Mouse (Mus musculus) left cerebral cortex, postnatal 4 days (tissue): ENCODE results near the gene 1700010I14Rik. TPM values are rescaled to one million over a fixed set of nuclear protein-coding genes. Genes with fewer than 3 reads are reported as not detected.

Experiments used
- DNase-seq: peaks from one replicate; pipeline ENCODE4 v3.0.0-alpha.2; 2022
- intact Hi-C: fragments of 180-260 bp; cut with DNase I; formaldehyde crosslinking; loops from one replicate; pipeline ENCODE4 v1.15.1; 2025
- total RNA-seq, 2 experiments: library from RNA; stranded (reverse); gene quantifications; 2 replicates each; pipeline ENCODE4 v1.2.3; 2021

The 1700010I14Rik gene
- 1 to 10 TPM; 1.9 to 2.2 TPM for total RNA-seq

GRCm38 (mm10) chr17:8988119-8988807 lies at the start of gene 1700010I14Rik:
Gene 1700010I14Rik, plus strand, starts transcription at chr17:8988333.
- peak; percentile 93 for DNase-seq
- intact Hi-C loops, result no loop called here

- intact Hi-C loops, result no loop called here
- no peak for DNase-seq
Observed at GRCm38 (mm10) chr17:8951588-8951987, 36.5 kb upstream of the 1700010I14Rik start.

GRCm38 (mm10) chr17:8952951-8953350 lies 35.2 kb upstream of the 1700010I14Rik start:
- intact Hi-C loops, result no loop called here
- peak; percentile 53 for DNase-seq

GRCm38 (mm10) chr17:8958125-8958524 lies 30.0 kb upstream of the 1700010I14Rik start:
- intact Hi-C loops, result no loop called here
- DNase-seq, result peak; percentile 32

- intact Hi-C loops, result no loop called here
Observed at GRCm38 (mm10) chr17:8960386-8960785, 27.7 kb upstream of the 1700010I14Rik start.

GRCm38 (mm10) chr17:8961097-8961496 lies 27.0 kb upstream of the 1700010I14Rik start:
- intact Hi-C loops, result no loop called here
- no peak for DNase-seq

More at GRCm38 (mm10) chr17:8960386-8960785, 27.7 kb upstream of the 1700010I14Rik start:
- no peak for DNase-seq

- intact Hi-C loops, result no loop called here
- DNase-seq, result no peak
Observed at GRCm38 (mm10) chr17:8961644-8962043, 26.5 kb upstream of the 1700010I14Rik start.

GRCm38 (mm10) chr17:8965177-8965576 lies 23.0 kb upstream of the 1700010I14Rik start:
- intact Hi-C loops, result no loop called here
- no peak for DNase-seq

GRCm38 (mm10) chr17:8972152-8972854 lies 15.8 kb upstream of the 1700010I14Rik start:
- intact Hi-C loops, result no loop called here
- no peak for DNase-seq

- no peak for DNase-seq
- intact Hi-C loops, result no loop called here
Observed at GRCm38 (mm10) chr17:8973331-8973730, 14.8 kb upstream of the 1700010I14Rik start.

- DNase-seq, result peak; percentile 64
- intact Hi-C loops, result no loop called here
Observed at GRCm38 (mm10) chr17:8974423-8974822, 13.7 kb upstream of the 1700010I14Rik start.

GRCm38 (mm10) chr17:8974823-8975397 lies 13.2 kb upstream of the 1700010I14Rik start:
- no peak for DNase-seq
- intact Hi-C loops, result no loop called here

- intact Hi-C loops, result no loop called here
- DNase-seq, result no peak
Observed at GRCm38 (mm10) chr17:8976745-8977144, 11.4 kb upstream of the 1700010I14Rik start.

GRCm38 (mm10) chr17:8977271-8977670 lies 10.9 kb upstream of the 1700010I14Rik start:
- DNase-seq, result no peak
- intact Hi-C loops, result no loop called here

GRCm38 (mm10) chr17:8983576-8983975 lies 4.6 kb upstream of the 1700010I14Rik start:
- DNase-seq, result no peak
- intact Hi-C loops, result no loop called here

GRCm38 (mm10) chr17:8985714-8986113 lies 2.4 kb upstream of the 1700010I14Rik start:
- DNase-seq, result peak; percentile 68
- intact Hi-C loops, result no loop called here

GRCm38 (mm10) chr17:8986551-8986950 lies 1.6 kb upstream of the 1700010I14Rik start:
- peak; percentile 51 for DNase-seq
- intact Hi-C loops, result no loop called here

- peak; percentile 30 for DNase-seq
- intact Hi-C loops, result no loop called here
Observed at GRCm38 (mm10) chr17:8987369-8987768, 764 bp upstream of the 1700010I14Rik start.

- DNase-seq, result peak; percentile 66
- intact Hi-C loops, result no loop called here
Observed at GRCm38 (mm10) chr17:8991160-8991559, 3.0 kb downstream of the 1700010I14Rik start.

- intact Hi-C loops, result no loop called here
- DNase-seq, result no peak
Observed at GRCm38 (mm10) chr17:8995344-8995743, 7.2 kb downstream of the 1700010I14Rik start.

GRCm38 (mm10) chr17:9002438-9002837 lies 14.3 kb downstream of the 1700010I14Rik start:
- intact Hi-C loops, result no loop called here
- no peak for DNase-seq

- no peak for DNase-seq
- intact Hi-C loops, result no loop called here
Observed at GRCm38 (mm10) chr17:9004516-9004915, 16.4 kb downstream of the 1700010I14Rik start.
